Mouse (Mus musculus): Measurements from ENCODE around the gene Eef1a1. TPM values are rescaled to one million over a fixed set of nuclear protein-coding genes. Genes with fewer than 3 reads are reported as not detected.

The Eef1a1 gene
- 3,992 and 4,191 TPM in 2 replicates for polyA plus RNA-seq (2016; fragmentation: Nextera tagmentation; extraction: Ambion mirVana)

DNA sequence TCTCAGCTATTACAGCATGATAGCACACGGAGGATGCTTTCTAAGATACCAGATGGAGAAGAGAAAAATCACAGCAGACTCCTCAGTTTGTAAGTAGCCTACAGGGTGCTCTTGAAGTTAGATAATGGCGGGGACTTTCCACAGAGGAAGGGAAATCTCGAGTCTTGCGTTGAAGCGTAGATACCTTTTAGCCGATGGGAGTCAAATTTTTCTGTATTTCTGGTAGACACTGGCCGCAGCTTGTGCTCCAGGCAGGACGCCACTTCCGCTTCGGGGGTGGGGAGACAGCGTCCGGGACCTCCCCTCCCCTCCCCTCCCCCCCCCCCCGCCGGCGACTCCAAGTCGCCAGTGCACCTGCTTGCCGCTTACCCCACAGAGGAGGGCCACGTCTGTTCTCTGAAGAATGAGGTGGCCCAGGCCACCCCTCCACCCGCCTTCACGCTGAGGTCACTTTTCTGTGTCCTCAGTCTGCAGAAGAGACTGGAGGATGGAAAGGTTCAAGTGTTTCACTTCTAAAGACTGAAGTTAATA lies at the start of gene Eef1a1:
Gene Eef1a1 (minus strand): TSS at position 262 of the 531 bp plus-strand sequence.
- H3K4me2 ChIP-seq (replicated peaks) = peak within 1 kb of the TSS; percentile 65
- H3K4me1 ChIP-seq = peaks cover 7% of the 10 kb centered on the region; the same call in 1 of the 2 replicates
- H3K27ac ChIP-seq = 0 out of 2 replicates have a peak within 1 kb of the TSS, but pooled peaks have one; percentile 50
- peak within 1 kb of the TSS; percentile 36 for H3K4me3 ChIP-seq
- 0 out of 2 replicates have a peak, but pooled peaks have one; percentile 42 for ATAC-seq (ENCODE audit: insufficient number of reproducible peaks, insufficient read depth, low FRiP score, low TSS enrichment)
- no peaks in the 10 kb centered on the region for H3K36me3 ChIP-seq
- no peaks in the 10 kb centered on the region for H3K9me3 ChIP-seq
- H3K27me3 ChIP-seq = no peaks in the 10 kb centered on the region
- WGBS = 3% methylated on average over 14 of the region's 20 CpGs
- peak within 1 kb of the TSS; percentile 44 for H3K9ac ChIP-seq

DNA sequence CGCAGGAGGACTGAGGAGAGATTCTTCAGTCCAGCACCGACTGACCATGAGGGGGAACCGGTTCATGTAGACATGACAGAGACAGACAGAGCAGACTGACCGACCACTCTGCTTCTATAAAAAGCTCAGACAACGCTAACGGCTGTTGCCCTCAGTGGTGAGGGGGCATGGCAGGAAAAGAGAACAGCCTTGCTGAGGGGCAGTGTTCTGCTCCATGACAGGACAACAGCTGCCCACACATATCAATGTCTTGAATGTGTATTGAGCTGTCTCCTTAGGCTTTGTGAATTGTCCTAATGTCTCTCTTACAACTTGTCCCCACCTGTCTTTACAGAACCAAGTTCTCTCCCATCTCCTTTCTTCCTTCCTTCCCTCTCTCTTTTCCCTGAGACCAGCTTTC lies 49.5 kb upstream of the Eef1a1 start:
- Histone ChIP-seq H3K4me1 (no peaks in the 10 kb centered on the region), H3K4me2 (replicated peaks) (no peak overlapping the region), H3K9ac (no peak overlapping the region), H3K9me3 (no peaks in the 10 kb centered on the region), H3K27me3 (no peaks in the 10 kb centered on the region), H3K4me3 (no peak overlapping the region), H3K27ac (no peak overlapping the region), H3K36me3 (no peaks in the 10 kb centered on the region)
- WGBS = 49% methylated on average over 6 of the region's 6 CpGs
- no peak for ATAC-seq (ENCODE audit: insufficient number of reproducible peaks, insufficient read depth, low FRiP score, low TSS enrichment)

DNA sequence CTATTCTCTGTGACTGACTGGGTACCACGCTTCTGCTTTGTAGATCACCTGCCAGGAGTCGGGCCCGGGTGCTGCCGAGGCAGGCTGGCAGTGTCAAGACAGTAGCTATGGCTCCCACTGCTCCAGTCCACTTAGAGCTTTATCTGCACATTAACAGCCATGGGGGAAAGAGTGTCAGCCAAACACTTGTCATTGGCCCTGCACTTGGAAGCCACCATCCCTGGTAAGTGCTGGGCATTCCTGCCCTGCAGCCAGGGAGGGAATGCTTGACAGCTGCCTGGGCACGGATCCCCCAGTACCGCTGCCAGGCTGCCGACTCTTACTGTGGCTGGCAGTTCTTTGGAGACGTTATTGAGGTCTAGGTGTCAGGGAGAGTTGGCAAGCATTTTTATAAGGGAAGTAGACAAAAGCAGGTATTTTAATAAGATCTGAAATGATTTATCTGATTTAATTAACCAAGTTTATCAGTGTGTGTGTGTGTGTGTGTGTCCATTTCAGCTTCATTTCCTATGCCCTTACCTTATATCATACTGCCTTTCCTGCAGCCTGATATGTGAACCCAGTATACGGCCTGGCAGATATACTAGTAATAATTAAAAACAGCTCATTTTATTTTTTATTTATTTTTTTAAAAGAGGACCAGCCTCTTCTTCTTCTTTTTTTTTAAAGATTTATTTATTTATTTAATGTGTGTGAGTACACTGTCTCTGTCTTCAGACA lies 48.4 kb upstream of the Eef1a1 start:
- H3K4me2 ChIP-seq (replicated peaks) = no peak overlapping the region
- H3K27ac ChIP-seq = no peak overlapping the region
- no peak overlapping the region for H3K4me3 ChIP-seq
- H3K27me3 ChIP-seq = no peaks in the 10 kb centered on the region
- no peak overlapping the region for H3K9ac ChIP-seq
- no peak for ATAC-seq (ENCODE audit: insufficient number of reproducible peaks, insufficient read depth, low FRiP score, low TSS enrichment)
- WGBS = 87% methylated on average over 9 of the region's 9 CpGs
- 0 out of 2 replicates have a peak, but pooled peaks cover 4% of the 10 kb centered on the region for H3K4me1 ChIP-seq
- H3K36me3 ChIP-seq = no peaks in the 10 kb centered on the region
- no peaks in the 10 kb centered on the region for H3K9me3 ChIP-seq

DNA sequence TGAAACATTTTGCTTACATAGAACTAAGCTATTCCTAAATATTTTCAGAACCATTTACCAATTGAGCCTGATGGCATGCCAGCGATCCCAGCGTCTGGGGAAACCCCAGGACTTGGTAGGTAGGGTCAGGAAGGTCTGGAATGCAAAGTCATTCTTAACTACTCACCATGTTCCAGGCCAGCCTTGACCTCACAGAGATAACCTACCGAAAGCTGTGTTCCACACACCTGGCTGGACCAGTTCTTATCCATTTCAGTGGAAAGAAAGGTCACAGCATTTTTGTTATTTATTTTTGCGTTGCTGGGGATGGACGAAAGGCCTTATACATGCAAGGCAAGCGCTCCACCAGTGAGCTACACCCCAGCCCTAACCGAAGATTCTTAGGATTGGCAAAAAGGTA lies 45.7 kb upstream of the Eef1a1 start:
- Histone ChIP-seq H3K9me3 (no peaks in the 10 kb centered on the region), H3K4me1 (0 out of 2 replicates have a peak, but pooled peaks cover 7% of the 10 kb centered on the region), H3K9ac (no peak overlapping the region), H3K36me3 (no peaks in the 10 kb centered on the region), H3K4me2 (replicated peaks) (no peak overlapping the region), H3K4me3 (no peak overlapping the region), H3K27ac (no peak overlapping the region), H3K27me3 (no peaks in the 10 kb centered on the region)
- WGBS = 91% methylated on average over 7 of the region's 7 CpGs
- ATAC-seq (ENCODE audit: insufficient number of reproducible peaks, insufficient read depth, low FRiP score, low TSS enrichment) = no peak

DNA sequence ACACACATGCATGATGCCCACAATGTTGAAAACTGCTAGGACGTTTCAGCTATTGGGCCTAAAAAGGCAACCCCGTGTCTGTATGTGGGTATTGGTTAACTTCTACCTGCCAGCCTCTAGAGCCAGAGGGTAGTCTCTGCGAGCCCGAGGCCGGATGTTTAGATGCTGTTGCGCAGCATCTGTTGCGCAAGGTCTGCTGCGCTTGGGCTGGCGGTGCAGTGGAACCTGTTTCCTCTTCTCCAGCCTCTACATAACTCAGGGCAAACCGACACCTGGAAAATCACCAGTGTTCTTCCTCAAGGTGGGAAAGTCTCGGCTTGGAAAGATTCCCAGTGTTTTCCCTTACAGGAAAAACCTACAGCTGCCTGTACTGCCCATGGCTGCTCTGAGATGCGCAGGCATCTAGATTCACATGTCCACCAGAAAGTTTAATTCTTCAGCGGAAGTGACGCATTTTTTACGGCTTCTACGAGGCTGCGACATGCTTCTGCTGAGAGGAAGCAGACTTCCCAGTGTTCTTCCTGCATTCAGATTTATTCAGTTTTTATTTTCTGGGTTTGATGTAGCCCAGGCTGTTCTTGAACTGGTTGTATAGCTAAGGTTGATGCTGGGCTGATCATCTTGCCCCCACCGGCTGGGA lies 44.5 kb upstream of the Eef1a1 start:
- ATAC-seq (ENCODE audit: insufficient number of reproducible peaks, insufficient read depth, low FRiP score, low TSS enrichment) = no peak
- 0 out of 2 replicates have a peak, but pooled peaks cover 7% of the 10 kb centered on the region for H3K4me1 ChIP-seq
- no peaks in the 10 kb centered on the region for H3K9me3 ChIP-seq
- no peaks in the 10 kb centered on the region for H3K36me3 ChIP-seq
- H3K4me2 ChIP-seq (replicated peaks) = no peak overlapping the region
- H3K9ac ChIP-seq = no peak overlapping the region
- no peak overlapping the region for H3K4me3 ChIP-seq
- H3K27me3 ChIP-seq = no peaks in the 10 kb centered on the region
- H3K27ac ChIP-seq = no peak overlapping the region
- 81% methylated on average over 18 of the region's 18 CpGs for WGBS

DNA sequence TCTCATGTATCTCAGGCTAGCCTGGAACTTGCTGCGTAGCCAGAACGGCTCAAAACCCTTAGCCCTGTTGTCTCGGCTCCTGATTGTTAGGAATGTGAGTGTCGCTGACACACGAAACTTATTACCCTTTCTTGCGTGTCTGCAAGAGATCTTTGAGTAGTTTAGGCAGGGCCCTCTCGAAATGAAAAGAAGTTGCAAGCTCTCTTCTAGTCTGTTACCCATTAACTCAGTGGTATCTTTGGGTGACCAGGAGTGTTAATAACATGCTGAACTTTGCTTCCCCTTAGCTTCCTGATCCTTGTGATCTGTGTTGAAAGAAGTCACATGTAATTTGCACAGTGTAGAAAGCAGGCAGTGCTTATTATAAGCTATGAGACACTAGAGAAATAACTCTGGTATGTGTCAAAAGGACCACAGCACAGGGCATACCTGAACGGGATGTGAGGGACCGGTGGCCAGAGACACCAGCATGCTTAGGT lies 43.4 kb upstream of the Eef1a1 start:
- no peaks in the 10 kb centered on the region for H3K36me3 ChIP-seq
- 32% methylated on average over 9 of the region's 9 CpGs for WGBS
- no peak overlapping the region for H3K9ac ChIP-seq

DNA sequence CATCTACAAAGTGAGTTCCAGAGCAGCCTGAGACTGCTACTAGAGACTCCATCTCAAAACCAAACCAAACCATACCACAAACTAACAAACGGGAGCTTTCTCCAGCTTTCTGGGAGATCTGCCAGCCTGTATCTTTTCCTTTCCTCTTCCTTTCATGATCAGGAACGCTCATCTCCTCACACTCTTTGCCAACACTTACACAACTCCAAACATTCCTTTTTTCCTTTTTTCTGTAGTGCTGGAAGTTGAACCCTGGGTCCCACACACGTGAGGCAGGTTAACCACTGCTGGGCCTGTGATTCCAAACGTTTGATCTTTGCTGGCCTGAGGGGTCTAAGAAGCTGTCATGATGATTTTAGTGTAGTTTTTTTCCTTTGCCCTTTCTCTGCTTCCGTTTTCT lies 42.9 kb upstream of the Eef1a1 start:
- H3K36me3 ChIP-seq = no peaks in the 10 kb centered on the region
- H3K4me1 ChIP-seq = 0 out of 2 replicates have a peak, but pooled peaks cover 9% of the 10 kb centered on the region
- ATAC-seq (ENCODE audit: insufficient number of reproducible peaks, insufficient read depth, low FRiP score, low TSS enrichment) = no peak
- no peaks in the 10 kb centered on the region for H3K27me3 ChIP-seq
- H3K27ac ChIP-seq = no peak overlapping the region
- H3K4me3 ChIP-seq = no peak overlapping the region
- H3K9me3 ChIP-seq = no peaks in the 10 kb centered on the region
- H3K4me2 ChIP-seq (replicated peaks) = no peak overlapping the region
- no peak overlapping the region for H3K9ac ChIP-seq
- WGBS = 40% methylated on average over 5 of the region's 5 CpGs

More for the DNA sequence above, 43.4 kb upstream of the Eef1a1 start:
- no peak for ATAC-seq (ENCODE audit: insufficient number of reproducible peaks, insufficient read depth, low FRiP score, low TSS enrichment)
- H3K9me3 ChIP-seq = no peaks in the 10 kb centered on the region
- no peaks in the 10 kb centered on the region for H3K27me3 ChIP-seq
- no peak overlapping the region for H3K4me2 ChIP-seq (replicated peaks)
- H3K4me1 ChIP-seq = 0 out of 2 replicates have a peak, but pooled peaks cover 9% of the 10 kb centered on the region
- H3K4me3 ChIP-seq = no peak overlapping the region
- no peak overlapping the region for H3K27ac ChIP-seq

DNA sequence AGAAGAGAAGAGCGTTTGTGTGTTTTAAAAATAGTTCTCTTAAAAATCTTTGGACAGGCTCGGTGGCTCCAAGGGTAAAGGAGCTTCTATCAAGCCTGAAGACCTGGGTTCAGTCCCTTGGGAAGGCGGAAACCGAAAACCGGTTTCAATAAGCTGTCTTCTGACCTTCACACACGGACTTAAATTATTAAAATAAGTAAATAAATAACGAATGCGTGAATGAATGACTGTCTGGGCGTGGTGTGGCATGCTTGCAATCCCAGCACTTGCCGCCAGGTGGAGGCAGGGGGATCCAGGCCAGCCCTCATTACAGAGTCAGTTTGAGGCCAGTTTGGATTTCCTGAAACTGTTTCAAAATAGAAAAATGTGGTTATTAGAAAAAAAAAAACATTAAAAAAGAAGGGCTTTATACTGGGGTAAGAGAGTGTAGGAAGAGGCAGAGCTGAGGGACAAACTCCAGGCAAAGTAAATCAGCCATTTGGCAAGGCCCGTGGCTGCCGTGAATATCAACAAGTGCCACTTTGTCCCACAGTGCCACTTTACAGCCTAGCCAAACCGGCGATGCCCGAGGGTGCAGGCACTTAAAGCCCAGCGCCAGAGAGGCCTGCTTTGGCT lies 38.9 kb upstream of the Eef1a1 start:
- Histone ChIP-seq H3K4me3 (peak overlapping the region; percentile 45), H3K9me3 (no peaks in the 10 kb centered on the region), H3K36me3 (no peaks in the 10 kb centered on the region), H3K27ac (peak overlapping the region; percentile 86), H3K9ac (peak overlapping the region; percentile 42), H3K4me2 (replicated peaks) (peak overlapping the region; percentile 83), H3K27me3 (no peaks in the 10 kb centered on the region), H3K4me1 (0 out of 2 replicates have a peak, but pooled peaks cover 9% of the 10 kb centered on the region)
- WGBS = 3% methylated on average over 16 of the region's 16 CpGs
- ATAC-seq (ENCODE audit: insufficient number of reproducible peaks, insufficient read depth, low FRiP score, low TSS enrichment) = no peak

DNA sequence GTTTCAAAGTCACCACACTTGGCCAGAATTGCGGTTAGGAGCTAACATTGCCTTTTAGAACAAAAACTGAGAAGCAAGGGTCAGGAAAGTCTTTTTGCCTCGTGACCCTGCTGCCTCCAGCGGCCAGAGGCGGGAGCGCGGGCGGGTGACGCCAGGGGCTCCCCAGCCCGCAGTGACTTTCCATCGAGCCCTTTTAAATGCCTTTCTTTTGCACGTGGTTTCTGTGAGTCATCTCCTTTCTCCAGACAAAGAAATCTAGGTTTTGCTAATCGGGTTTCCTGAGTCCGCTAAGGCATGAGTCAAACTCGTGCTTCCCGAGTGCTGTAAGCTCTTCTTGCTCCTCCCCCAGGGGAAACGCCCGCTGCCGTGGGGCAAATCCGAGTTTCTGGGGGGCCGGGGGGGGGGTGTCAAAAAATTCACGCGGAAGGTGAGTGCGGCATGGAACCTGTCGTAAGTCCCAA lies 38.4 kb upstream of the Eef1a1 start:
- WGBS = under 1% methylated on average over 24 of the region's 24 CpGs
- H3K9me3 ChIP-seq = no peaks in the 10 kb centered on the region
- peak overlapping the region; percentile 86 for H3K27ac ChIP-seq
- peak overlapping the region; percentile 45 for H3K4me3 ChIP-seq
- no peaks in the 10 kb centered on the region for H3K36me3 ChIP-seq
- H3K4me2 ChIP-seq (replicated peaks) = peak overlapping the region; percentile 83
- H3K27me3 ChIP-seq = no peaks in the 10 kb centered on the region
- H3K4me1 ChIP-seq = 0 out of 2 replicates have a peak, but pooled peaks cover 5% of the 10 kb centered on the region
- H3K9ac ChIP-seq = peak overlapping the region; percentile 42
- ATAC-seq (ENCODE audit: insufficient number of reproducible peaks, insufficient read depth, low FRiP score, low TSS enrichment) = peak; percentile 44; the same call in 1 of the 2 replicates

DNA sequence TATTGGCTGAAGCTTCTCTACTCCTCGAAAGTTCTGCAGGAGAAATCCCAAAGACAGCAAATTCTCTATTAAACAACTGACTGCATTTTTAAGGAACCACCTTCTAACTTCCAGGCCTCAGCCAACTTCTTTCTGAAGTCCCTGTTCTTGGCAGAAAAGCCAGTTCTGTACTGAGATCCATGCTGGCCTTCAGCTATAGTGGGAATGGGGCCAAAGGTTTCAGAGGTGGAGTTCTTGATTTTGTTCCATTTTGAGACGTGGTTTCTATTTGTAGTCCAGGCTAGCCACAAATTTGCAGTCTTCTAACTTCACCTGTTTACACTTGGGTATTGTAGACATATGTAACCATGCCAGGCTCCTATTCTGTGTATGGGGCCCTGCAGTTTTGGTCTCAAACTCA lies 37.3 kb upstream of the Eef1a1 start:
- Histone ChIP-seq H3K27ac (no peak overlapping the region), H3K36me3 (no peaks in the 10 kb centered on the region), H3K4me3 (no peak overlapping the region), H3K27me3 (no peaks in the 10 kb centered on the region), H3K4me1 (peaks cover 6% of the 10 kb centered on the region; the same call in 1 of the 2 replicates), H3K9me3 (no peaks in the 10 kb centered on the region), H3K4me2 (replicated peaks) (no peak overlapping the region), H3K9ac (no peak overlapping the region)
- WGBS = 82% methylated on average over 2 of the region's 2 CpGs
- ATAC-seq (ENCODE audit: insufficient number of reproducible peaks, insufficient read depth, low FRiP score, low TSS enrichment) = no peak

DNA sequence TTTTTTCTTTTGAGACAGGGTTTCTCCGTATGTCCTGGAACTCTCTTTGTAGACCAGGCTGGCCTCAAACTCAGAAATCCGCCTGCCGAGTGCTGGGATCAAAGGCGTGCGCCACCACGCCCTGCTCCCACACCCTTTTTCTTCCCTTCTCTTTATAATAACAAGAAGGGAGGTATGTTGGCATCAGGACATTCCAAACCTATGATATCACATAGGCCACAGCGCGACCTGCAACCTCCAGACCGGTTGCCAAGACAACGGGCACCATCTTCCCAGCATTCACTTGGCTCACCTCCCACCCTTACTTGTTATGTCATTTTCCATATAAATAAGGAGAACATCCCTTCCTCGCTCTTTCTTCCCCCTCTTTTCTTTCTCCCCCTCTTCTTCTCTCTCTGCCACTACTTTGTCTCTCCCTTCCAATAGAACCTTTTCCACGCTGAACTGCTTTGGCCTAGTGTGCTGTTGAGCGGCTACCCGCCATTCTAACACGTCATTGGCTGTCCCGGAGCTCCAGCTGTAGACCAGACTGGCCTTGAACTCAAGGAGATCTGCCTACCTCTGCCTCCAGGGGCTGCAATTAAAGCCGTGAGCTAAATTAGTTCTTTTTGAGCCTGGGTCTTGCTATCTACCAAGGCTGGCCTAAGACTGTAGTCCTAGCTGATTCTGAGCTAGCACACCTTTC lies 36.6 kb upstream of the Eef1a1 start:
- ATAC-seq (ENCODE audit: insufficient number of reproducible peaks, insufficient read depth, low FRiP score, low TSS enrichment) = no peak
- 93% methylated on average over 17 of the region's 17 CpGs for WGBS
- H3K27me3 ChIP-seq = no peaks in the 10 kb centered on the region

More for the DNA sequence above, 36.6 kb upstream of the Eef1a1 start:
- Histone ChIP-seq H3K27ac (no peak overlapping the region), H3K4me2 (replicated peaks) (no peak overlapping the region), H3K9me3 (no peaks in the 10 kb centered on the region), H3K9ac (no peak overlapping the region), H3K4me3 (no peak overlapping the region), H3K36me3 (no peaks in the 10 kb centered on the region), H3K4me1 (peaks cover 9% of the 10 kb centered on the region; the same call in 1 of the 2 replicates)
